Mouse (Mus musculus): ENCODE results near the gene Dab1.

DNA sequence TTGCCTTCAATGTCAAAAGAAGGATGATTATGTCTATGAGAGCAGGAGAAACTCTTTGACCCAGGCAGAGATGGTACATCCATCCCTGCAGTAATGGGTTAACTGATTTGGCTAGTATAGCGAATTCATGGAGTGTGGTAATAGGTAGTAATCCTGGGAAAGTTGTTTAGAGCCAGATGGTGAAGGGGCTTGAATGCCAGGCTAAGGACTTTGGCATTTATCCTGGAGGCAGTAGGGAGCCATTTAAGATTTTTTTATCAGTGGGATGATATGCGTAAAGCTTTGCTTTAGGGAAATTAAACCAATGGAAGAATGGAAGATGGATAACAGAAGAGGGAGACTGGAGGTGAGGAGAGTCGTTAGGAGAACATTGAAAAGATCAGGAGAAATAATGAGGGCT is 669.2 kb downstream of the Dab1 start:
- TF ChIP-seq CTCF (IDR thresholded peaks at IDR 0.05; ENCODE audit: low read depth) (no peak), EP300 (IDR thresholded peaks at IDR 0.05; ENCODE audit: low read depth) (no peak)
